Mouse (Mus musculus): ENCODE measurements around the gene Ube2g2. TPM values are rescaled to one million over a fixed set of nuclear protein-coding genes. Genes with fewer than 3 reads are reported as not detected.

The Ube2g2 gene
- polyA plus RNA-seq, 1 experiment from 2014 or later: 91.0 TPM

DNA sequence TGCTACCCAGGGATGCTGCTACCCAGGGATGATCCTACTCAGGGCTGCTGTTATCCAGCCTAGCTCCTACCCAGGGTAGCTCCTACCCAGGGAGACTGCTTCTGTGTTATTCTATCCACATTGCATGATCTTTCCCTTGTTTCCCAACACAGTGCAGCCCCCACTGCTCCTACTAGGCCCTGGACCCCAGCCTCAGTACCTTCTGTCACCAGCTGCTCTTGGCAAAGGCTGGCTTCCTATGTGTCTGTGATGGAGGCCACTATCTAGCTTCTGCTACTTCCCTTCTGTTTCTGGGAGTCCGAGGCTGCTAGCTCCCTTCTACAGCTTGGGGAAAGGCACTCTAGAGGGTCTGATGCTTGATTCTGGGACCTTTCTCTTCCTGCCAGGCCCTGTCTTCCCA, 25.4 kb downstream of the Ube2g2 start:
- H3K4me3 ChIP-seq (ENCODE audit: low read length): no peak overlapping the region
- WGBS: 60% methylated on average over 1 of the region's 1 CpGs
- ATAC-seq (replicated peaks; ENCODE audit: extremely low read depth, insufficient read depth, low FRiP score): no peak
- no peak overlapping the region for H3K4me2 ChIP-seq (ENCODE audit: low read depth, low read length)
- peaks cover 9% of the 10 kb centered on the region for H3K4me1 ChIP-seq (ENCODE audit: control insufficient read depth, insufficient read depth, low read length)
- H3K9me3 ChIP-seq (replicated peaks; ENCODE audit: control insufficient read depth, low read length): no peaks in the 10 kb centered on the region
- peaks cover 27% of the 10 kb centered on the region for H3K36me3 ChIP-seq (ENCODE audit: control insufficient read depth, insufficient read depth)
- no peak overlapping the region for H3K9ac ChIP-seq (ENCODE audit: low read length)
- no peaks in the 10 kb centered on the region for H3K27me3 ChIP-seq (ENCODE audit: control insufficient read depth, insufficient read depth, low read length)
- H3K27ac ChIP-seq (ENCODE audit: low read length): no peak overlapping the region

- H3K4me1 ChIP-seq (ENCODE audit: control insufficient read depth, insufficient read depth, low read length): peaks cover 9% of the 10 kb centered on the region
- no peak overlapping the region for H3K4me3 ChIP-seq (ENCODE audit: low read length)
- 84% methylated on average over 8 of the region's 8 CpGs for WGBS
- no peak for ATAC-seq (replicated peaks; ENCODE audit: extremely low read depth, insufficient read depth, low FRiP score)
- H3K4me2 ChIP-seq (ENCODE audit: low read depth, low read length): no peak overlapping the region
- H3K36me3 ChIP-seq (ENCODE audit: control insufficient read depth, insufficient read depth): peaks cover 27% of the 10 kb centered on the region
- no peak overlapping the region for H3K9ac ChIP-seq (ENCODE audit: low read length)
- H3K9me3 ChIP-seq (replicated peaks; ENCODE audit: control insufficient read depth, low read length): no peaks in the 10 kb centered on the region
- no peak overlapping the region for H3K27ac ChIP-seq (ENCODE audit: low read length)
- no peaks in the 10 kb centered on the region for H3K27me3 ChIP-seq (ENCODE audit: control insufficient read depth, insufficient read depth, low read length)
These were observed 25.8 kb downstream of the Ube2g2 start for GRCm38 (mm10) chr10:77647901-77648300.

- Histone ChIP-seq H3K27me3 (ENCODE audit: control insufficient read depth, insufficient read depth, low read length) (no peaks in the 10 kb centered on the region), H3K9ac (ENCODE audit: low read length) (no peak overlapping the region), H3K4me1 (ENCODE audit: control insufficient read depth, insufficient read depth, low read length) (no peaks in the 10 kb centered on the region), H3K27ac (ENCODE audit: low read length) (no peak overlapping the region), H3K36me3 (ENCODE audit: control insufficient read depth, insufficient read depth) (no peaks in the 10 kb centered on the region), H3K4me2 (ENCODE audit: low read depth, low read length) (no peak overlapping the region), H3K9me3 (replicated peaks; ENCODE audit: control insufficient read depth, low read length) (no peaks in the 10 kb centered on the region), H3K4me3 (ENCODE audit: low read length) (no peak overlapping the region)
- WGBS: 83% methylated on average over 9 of the region's 9 CpGs
- no peak for ATAC-seq (replicated peaks; ENCODE audit: extremely low read depth, insufficient read depth, low FRiP score)
These were observed 30.0 kb downstream of the Ube2g2 start for GRCm38 (mm10) chr10:77652046-77652445.

- H3K4me3 ChIP-seq (ENCODE audit: low read length): no peak overlapping the region
- H3K9ac ChIP-seq (ENCODE audit: low read length): no peak overlapping the region
- H3K4me2 ChIP-seq (ENCODE audit: low read depth, low read length): no peak overlapping the region
- H3K9me3 ChIP-seq (replicated peaks; ENCODE audit: control insufficient read depth, low read length): peaks cover 3% of the 10 kb centered on the region
- no peak overlapping the region for H3K27ac ChIP-seq (ENCODE audit: low read length)
- H3K27me3 ChIP-seq (ENCODE audit: control insufficient read depth, insufficient read depth, low read length): no peaks in the 10 kb centered on the region; the same call in 1 of the 2 replicates
- WGBS: 59% methylated on average over 15 of the region's 15 CpGs
- no peaks in the 10 kb centered on the region for H3K4me1 ChIP-seq (ENCODE audit: control insufficient read depth, insufficient read depth, low read length)
- H3K36me3 ChIP-seq (ENCODE audit: control insufficient read depth, insufficient read depth): no peaks in the 10 kb centered on the region
- ATAC-seq (replicated peaks; ENCODE audit: extremely low read depth, insufficient read depth, low FRiP score): no peak
These were observed 36.4 kb downstream of the Ube2g2 start for GRCm38 (mm10) chr10:77658286-77658994.

GRCm38 (mm10) chr10:77663949-77664665, 42.0 kb downstream of the Ube2g2 start:
- ATAC-seq (replicated peaks; ENCODE audit: extremely low read depth, insufficient read depth, low FRiP score): no peak
- 31% methylated on average over 43 of the region's 43 CpGs for WGBS
- no peaks in the 10 kb centered on the region for H3K36me3 ChIP-seq (ENCODE audit: control insufficient read depth, insufficient read depth)
- H3K4me3 ChIP-seq (ENCODE audit: low read length): no peak overlapping the region
- peak overlapping the region; percentile 23; the same call in 1 of the 2 replicates for H3K4me2 ChIP-seq (ENCODE audit: low read depth, low read length)
- H3K4me1 ChIP-seq (ENCODE audit: control insufficient read depth, insufficient read depth, low read length): no peaks in the 10 kb centered on the region
- H3K9ac ChIP-seq (ENCODE audit: low read length): no peak overlapping the region
- peaks cover 3% of the 10 kb centered on the region for H3K9me3 ChIP-seq (replicated peaks; ENCODE audit: control insufficient read depth, low read length)
- peaks cover 2% of the 10 kb centered on the region for H3K27me3 ChIP-seq (ENCODE audit: control insufficient read depth, insufficient read depth, low read length)
- no peak overlapping the region for H3K27ac ChIP-seq (ENCODE audit: low read length)

GRCm38 (mm10) chr10:77666342-77666741, 44.3 kb downstream of the Ube2g2 start:
- Histone ChIP-seq H3K27ac (ENCODE audit: low read length) (no peak overlapping the region), H3K4me2 (ENCODE audit: low read depth, low read length) (no peak overlapping the region), H3K4me1 (ENCODE audit: control insufficient read depth, insufficient read depth, low read length) (no peaks in the 10 kb centered on the region), H3K27me3 (ENCODE audit: control insufficient read depth, insufficient read depth, low read length) (peaks cover 2% of the 10 kb centered on the region), H3K4me3 (ENCODE audit: low read length) (no peak overlapping the region), H3K36me3 (ENCODE audit: control insufficient read depth, insufficient read depth) (no peaks in the 10 kb centered on the region), H3K9ac (ENCODE audit: low read length) (no peak overlapping the region), H3K9me3 (replicated peaks; ENCODE audit: control insufficient read depth, low read length) (no peaks in the 10 kb centered on the region)
- WGBS: 69% methylated on average over 8 of the region's 8 CpGs
- ATAC-seq (replicated peaks; ENCODE audit: extremely low read depth, insufficient read depth, low FRiP score): no peak

GRCm38 (mm10) chr10:77667402-77667801, 45.3 kb downstream of the Ube2g2 start:
- Histone ChIP-seq H3K4me2 (ENCODE audit: low read depth, low read length) (no peak overlapping the region), H3K4me1 (ENCODE audit: control insufficient read depth, insufficient read depth, low read length) (no peaks in the 10 kb centered on the region), H3K9me3 (replicated peaks; ENCODE audit: control insufficient read depth, low read length) (no peaks in the 10 kb centered on the region), H3K27ac (ENCODE audit: low read length) (no peak overlapping the region), H3K9ac (ENCODE audit: low read length) (no peak overlapping the region), H3K27me3 (ENCODE audit: control insufficient read depth, insufficient read depth, low read length) (peaks cover 2% of the 10 kb centered on the region), H3K36me3 (ENCODE audit: control insufficient read depth, insufficient read depth) (no peaks in the 10 kb centered on the region), H3K4me3 (ENCODE audit: low read length) (no peak overlapping the region)
- no peak for ATAC-seq (replicated peaks; ENCODE audit: extremely low read depth, insufficient read depth, low FRiP score)
- WGBS: 66% methylated on average over 4 of the region's 4 CpGs

DNA sequence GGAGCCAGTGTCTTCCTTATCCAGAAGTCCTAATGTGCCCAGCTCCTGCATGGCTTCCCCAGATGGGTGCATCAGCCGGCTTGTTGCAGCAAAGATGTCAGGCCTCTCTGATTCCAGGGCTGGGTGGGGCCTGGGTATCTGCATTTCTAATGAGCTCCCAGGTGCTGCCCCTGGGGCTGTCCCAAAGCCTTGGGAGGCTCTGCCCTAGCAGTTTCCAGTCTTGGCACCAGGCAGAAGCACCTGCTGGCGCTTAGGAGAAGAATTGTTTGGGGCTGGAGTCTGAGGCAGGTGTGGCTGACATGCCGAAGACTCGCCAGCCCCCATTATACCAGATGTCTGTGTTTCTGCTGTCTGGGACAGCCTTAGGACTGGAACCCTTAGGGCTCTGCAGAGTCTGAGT, 48.6 kb downstream of the Ube2g2 start:
- no peak for ATAC-seq (replicated peaks; ENCODE audit: extremely low read depth, insufficient read depth, low FRiP score)
- Histone ChIP-seq H3K4me2 (ENCODE audit: low read depth, low read length) (no peak overlapping the region), H3K4me1 (ENCODE audit: control insufficient read depth, insufficient read depth, low read length) (no peaks in the 10 kb centered on the region), H3K27ac (ENCODE audit: low read length) (no peak overlapping the region), H3K9ac (ENCODE audit: low read length) (no peak overlapping the region), H3K9me3 (replicated peaks; ENCODE audit: control insufficient read depth, low read length) (no peaks in the 10 kb centered on the region), H3K4me3 (ENCODE audit: low read length) (no peak overlapping the region), H3K27me3 (ENCODE audit: control insufficient read depth, insufficient read depth, low read length) (peaks cover 9% of the 10 kb centered on the region), H3K36me3 (ENCODE audit: control insufficient read depth, insufficient read depth) (no peaks in the 10 kb centered on the region)
- 74% methylated on average over 4 of the region's 4 CpGs for WGBS

DNA sequence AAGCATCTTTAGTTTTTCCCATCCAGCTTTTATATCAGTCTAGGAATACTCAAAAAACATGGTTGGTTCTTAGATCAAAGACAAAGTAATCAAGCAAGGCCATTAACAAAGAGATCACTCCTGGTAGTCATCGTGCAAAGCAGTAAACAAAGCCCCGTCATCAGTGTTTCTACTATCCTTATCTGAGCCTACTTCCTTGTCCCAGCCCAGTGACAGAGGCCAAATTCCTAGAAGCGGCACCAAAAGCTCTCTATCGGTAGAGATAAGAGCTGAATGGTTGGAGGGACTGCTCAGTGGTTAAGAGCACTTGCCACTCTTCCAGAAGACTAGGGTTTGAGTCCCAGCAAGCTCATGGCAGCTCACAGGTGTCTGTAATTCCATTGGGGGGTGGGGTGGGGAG, 49.4 kb downstream of the Ube2g2 start:
- ATAC-seq (replicated peaks; ENCODE audit: extremely low read depth, insufficient read depth, low FRiP score): no peak
- Histone ChIP-seq H3K36me3 (ENCODE audit: control insufficient read depth, insufficient read depth) (no peaks in the 10 kb centered on the region), H3K9ac (ENCODE audit: low read length) (no peak overlapping the region), H3K4me3 (ENCODE audit: low read length) (no peak overlapping the region), H3K9me3 (replicated peaks; ENCODE audit: control insufficient read depth, low read length) (no peaks in the 10 kb centered on the region), H3K27ac (ENCODE audit: low read length) (no peak overlapping the region), H3K4me1 (ENCODE audit: control insufficient read depth, insufficient read depth, low read length) (no peaks in the 10 kb centered on the region), H3K4me2 (ENCODE audit: low read depth, low read length) (no peak overlapping the region), H3K27me3 (ENCODE audit: control insufficient read depth, insufficient read depth, low read length) (peaks cover 16% of the 10 kb centered on the region)
- 11% methylated on average over 4 of the region's 4 CpGs for WGBS

All from heart, embryonic 16.5 days (tissue).